Mouse (Mus musculus) embryonic facial prominence, embryonic 13.5 days (tissue): ENCODE results near the gene Zmym4. TPM values are rescaled to one million over a fixed set of nuclear protein-coding genes. Genes with fewer than 3 reads are reported as not detected.
"Not testable (repeated sequence)": the region's sequence is repeated elsewhere in the genome, so short reads cannot be mapped to it uniquely, and the experiment has no call there.

Experiments
- ATAC-seq: fragments of 200-750 bp; cut with Nextera tagmentation; 2 replicates; pipeline ENCODE4 v1.8.0; 2017; ENCODE audit warnings: low read depth; ENCODE audit not compliant: insufficient number of reproducible peaks, insufficient read depth, low FRiP score, low TSS enrichment
- H3K27ac ChIP-seq: fragments of 300-500 bp; sonication (generic); 2 replicates; pipeline ENCODE4 v1.5.1; 2015; ENCODE audit warnings: moderate library complexity, mild to moderate bottlenecking, inconsistent platforms
- H3K27me3 ChIP-seq: fragments of 300-500 bp; sonication (generic); 2 replicates; pipeline ENCODE4 v1.6.1; 2015; ENCODE audit warnings: mild to moderate bottlenecking, inconsistent platforms
- H3K36me3 ChIP-seq: fragments of 300-500 bp; sonication (generic); 2 replicates; pipeline ENCODE4 v1.6.1; 2015; ENCODE audit warnings: mild to moderate bottlenecking, inconsistent platforms
- H3K4me1 ChIP-seq: fragments of 300-500 bp; sonication (generic); 2 replicates; pipeline ENCODE4 v1.6.1; 2015; ENCODE audit warnings: inconsistent platforms
- H3K4me2 ChIP-seq: fragments of 300-500 bp; sonication (generic); 2 replicates; pipeline ENCODE4 v1.6.1; 2015; ENCODE audit warnings: moderate library complexity, mild to moderate bottlenecking, inconsistent platforms
- H3K4me3 ChIP-seq: fragments of 300-500 bp; sonication (generic); 2 replicates; pipeline ENCODE4 v1.5.1; 2015; ENCODE audit warnings: mild to moderate bottlenecking, inconsistent platforms
- H3K9ac ChIP-seq: fragments of 300-500 bp; sonication (generic); 2 replicates; pipeline ENCODE4 v1.6.1; 2015; ENCODE audit warnings: mild to moderate bottlenecking, inconsistent platforms
- H3K9me3 ChIP-seq: fragments of 300-500 bp; sonication (generic); 2 replicates; pipeline ENCODE4 v1.6.1; 2016; ENCODE audit warnings: inconsistent platforms
- WGBS: fragments of 180-500 bp; shearing (Covaris S2); methylation state at CpG from one replicate; pipeline ENCODE4 v1.1.7; 2015; ENCODE audit warnings: mixed read lengths; 5-methylcytosine and 5-hydroxymethylcytosine counted together
- polyA plus RNA-seq: library from polyadenylated mRNA; unstranded; fragments of >200 nt; fragmentation: Nextera tagmentation; extraction: Ambion mirVana; gene quantifications from 2 replicates; pipeline ENCODE4 v1.2.1, GENCODE M21; 2015

Zmym4 gene
- polyA plus RNA-seq, 1 experiment from 2014 or later: 27.0 TPM

GRCm38 (mm10) chr4:126983736-126984525, 16.0 kb upstream of the Zmym4 start:
- ATAC-seq, H3K9ac ChIP-seq, H3K4me3 ChIP-seq, H3K36me3 ChIP-seq, H3K27ac ChIP-seq, H3K27me3 ChIP-seq, H3K9me3 ChIP-seq, H3K4me1 ChIP-seq, H3K4me2 ChIP-seq: not testable (repeated sequence)
- WGBS: 83% methylated on average over 12 of the region's 13 CpGs

GRCm38 (mm10) chr4:126983321-126983720, 15.4 kb upstream of the Zmym4 start:
- H3K4me3 ChIP-seq: no peak overlapping the region
- H3K27ac ChIP-seq: no peak overlapping the region
- H3K9me3 ChIP-seq: no peaks in the 10 kb centered on the region
- no peaks in the 10 kb centered on the region for H3K36me3 ChIP-seq
- ATAC-seq: no peak
- no peaks in the 10 kb centered on the region for H3K27me3 ChIP-seq
- H3K4me2 ChIP-seq: no peak overlapping the region
- WGBS: 81% methylated on average over 3 of the region's 3 CpGs
- no peaks in the 10 kb centered on the region for H3K4me1 ChIP-seq
- no peak overlapping the region for H3K9ac ChIP-seq

DNA sequence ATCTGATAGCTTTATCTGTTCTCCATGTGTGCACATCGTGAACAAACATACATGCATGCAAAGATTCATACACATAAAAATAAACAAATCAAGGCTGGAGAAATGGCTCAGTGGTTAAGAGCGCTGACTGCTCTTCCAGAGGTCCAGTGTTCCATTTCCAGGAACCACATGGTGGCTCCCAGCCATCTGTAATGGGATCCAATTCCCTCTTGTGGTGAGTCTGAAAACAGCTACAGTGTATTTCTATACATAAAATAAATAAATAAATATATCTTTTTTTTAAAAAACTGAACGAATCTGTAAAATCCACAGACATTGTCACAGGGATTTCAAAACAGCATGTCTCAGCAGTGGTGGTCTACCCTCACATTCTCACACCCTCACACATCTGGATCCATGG, 10.8 kb upstream of the Zmym4 start:
- no peak overlapping the region for H3K9ac ChIP-seq
- no peak for ATAC-seq
- H3K4me1 ChIP-seq: no peaks in the 10 kb centered on the region

DNA sequence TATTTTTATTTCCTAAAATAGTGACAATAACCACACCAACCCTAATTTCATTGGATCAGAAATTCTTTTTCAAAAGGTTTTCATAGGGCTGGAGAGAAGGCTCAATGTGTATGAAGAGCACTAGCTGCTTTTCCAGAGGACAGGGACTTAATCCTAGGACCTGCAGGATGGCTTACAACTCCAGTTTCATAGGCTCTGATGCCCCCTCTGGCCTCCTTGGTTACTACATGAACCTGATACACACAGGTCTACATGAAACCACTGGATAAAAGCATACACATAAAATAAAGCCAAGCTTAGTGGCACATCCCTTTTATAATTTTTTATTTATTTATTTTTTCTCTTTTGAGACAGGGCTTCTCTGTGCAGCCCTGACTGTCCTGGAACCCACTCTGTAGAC, 9.5 kb upstream of the Zmym4 start:
- Histone ChIP-seq H3K4me2 (no peak overlapping the region), H3K36me3 (no peaks in the 10 kb centered on the region), H3K4me3 (no peak overlapping the region), H3K27me3 (no peaks in the 10 kb centered on the region), H3K4me1 (no peaks in the 10 kb centered on the region), H3K27ac (no peak overlapping the region), H3K9me3 (no peaks in the 10 kb centered on the region), H3K9ac (no peak overlapping the region)
- ATAC-seq: no peak

More for the DNA sequence above, 10.8 kb upstream of the Zmym4 start:
- Histone ChIP-seq H3K4me3 (no peak overlapping the region), H3K9me3 (no peaks in the 10 kb centered on the region), H3K4me2 (no peak overlapping the region), H3K36me3 (no peaks in the 10 kb centered on the region), H3K27ac (no peak overlapping the region), H3K27me3 (no peaks in the 10 kb centered on the region)
- WGBS: 76% methylated on average over 3 of the region's 3 CpGs

DNA sequence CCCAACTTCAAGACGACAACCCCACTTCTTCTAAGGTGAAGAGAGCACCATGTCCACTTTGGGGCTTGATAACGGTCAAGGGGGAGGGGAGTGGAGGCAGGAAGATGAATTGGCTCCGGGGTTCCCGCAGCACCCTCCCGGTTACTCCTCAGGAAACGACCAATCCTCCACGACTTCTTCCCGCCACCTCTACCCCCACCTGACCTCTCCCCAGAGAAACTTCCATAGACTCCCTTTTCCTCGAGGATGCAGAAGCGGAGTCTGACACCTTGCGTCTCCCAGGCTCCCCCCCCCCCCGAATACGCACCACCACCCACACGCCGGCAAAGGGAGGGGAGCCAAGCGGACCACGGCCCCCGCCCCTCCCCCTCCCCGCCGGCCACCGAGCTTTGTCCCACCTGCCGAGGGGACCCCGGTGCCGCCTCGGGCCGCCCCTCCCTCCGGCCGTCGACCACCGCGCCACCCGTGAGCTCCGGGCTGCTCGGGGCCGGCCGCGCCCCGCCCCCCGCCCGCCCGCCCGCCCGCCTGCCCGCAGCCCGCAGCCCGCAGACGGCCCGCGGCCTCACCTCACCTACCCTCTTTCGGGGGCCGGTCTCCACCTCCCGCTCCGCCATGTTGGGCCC, 583 bp downstream of the Zmym4 start:
- peaks cover 5% of the 10 kb centered on the region; the same call in 1 of the 2 replicates for H3K4me1 ChIP-seq
- peak overlapping the region; percentile 97 for H3K27ac ChIP-seq
- ATAC-seq: peak; percentile 79
- H3K9ac ChIP-seq: peak overlapping the region; percentile 97
- H3K4me3 ChIP-seq: peak overlapping the region; percentile 90
- H3K4me2 ChIP-seq: peak overlapping the region; percentile 81
- 1% methylated on average over 23 of the region's 53 CpGs for WGBS
- H3K27me3 ChIP-seq: no peaks in the 10 kb centered on the region
- H3K9me3 ChIP-seq: 0 out of 2 replicates have a peak, but pooled peaks cover 3% of the 10 kb centered on the region
- no peaks in the 10 kb centered on the region for H3K36me3 ChIP-seq

DNA sequence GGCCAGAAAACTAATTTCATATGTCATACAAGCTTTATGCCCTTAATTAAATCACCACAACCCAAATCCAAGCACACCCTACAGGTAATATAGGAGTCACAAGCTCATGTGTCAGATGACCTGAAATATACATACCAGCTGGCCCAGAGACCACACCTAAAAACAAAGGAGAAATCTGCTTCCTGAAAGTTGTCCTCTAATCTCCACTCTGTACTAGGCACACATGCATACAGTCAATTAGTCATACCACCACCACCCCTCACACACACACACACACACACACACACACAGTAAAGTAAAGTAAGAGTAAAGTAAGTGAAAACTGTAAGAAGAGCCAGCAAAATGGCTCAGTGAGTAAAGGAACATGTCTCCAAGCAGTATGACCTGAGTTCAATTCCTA, 9.3 kb downstream of the Zmym4 start:
- no peak overlapping the region for H3K9ac ChIP-seq
- peaks cover 12% of the 10 kb centered on the region for H3K4me1 ChIP-seq
- no peak overlapping the region for H3K4me3 ChIP-seq
- H3K36me3 ChIP-seq: peaks cover 3% of the 10 kb centered on the region; the same call in 1 of the 2 replicates
- H3K27ac ChIP-seq: no peak overlapping the region
- H3K4me2 ChIP-seq: no peak overlapping the region
- ATAC-seq: no peak
- H3K9me3 ChIP-seq: no peaks in the 10 kb centered on the region
- no peaks in the 10 kb centered on the region for H3K27me3 ChIP-seq

DNA sequence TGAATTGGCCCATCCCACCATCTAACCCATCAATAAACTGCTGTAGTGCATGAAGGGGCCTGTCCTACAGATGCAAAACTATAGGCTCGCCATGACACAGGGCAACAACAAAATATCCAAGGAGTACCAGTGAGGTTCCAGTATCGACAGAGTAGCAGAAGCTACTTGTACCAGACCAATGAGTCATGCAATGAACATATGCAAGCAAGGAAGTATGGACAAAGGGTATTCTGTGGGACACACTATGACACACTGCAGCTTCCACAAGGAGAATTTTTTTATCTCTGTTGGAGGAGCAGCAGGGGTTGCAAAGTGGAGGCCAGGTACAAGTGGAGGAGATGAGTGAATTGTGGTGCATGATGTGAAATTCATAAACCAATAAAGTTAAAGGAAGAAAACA, 9.7 kb downstream of the Zmym4 start:
- H3K4me2 ChIP-seq: no peak overlapping the region
- no peak for ATAC-seq
- no peak overlapping the region for H3K27ac ChIP-seq
- no peak overlapping the region for H3K9ac ChIP-seq
- no peaks in the 10 kb centered on the region for H3K27me3 ChIP-seq
- H3K9me3 ChIP-seq: no peaks in the 10 kb centered on the region
- peaks cover 3% of the 10 kb centered on the region; the same call in 1 of the 2 replicates for H3K36me3 ChIP-seq
- WGBS: 83% methylated on average over 2 of the region's 2 CpGs
- H3K4me3 ChIP-seq: no peak overlapping the region
- peaks cover 12% of the 10 kb centered on the region for H3K4me1 ChIP-seq

DNA sequence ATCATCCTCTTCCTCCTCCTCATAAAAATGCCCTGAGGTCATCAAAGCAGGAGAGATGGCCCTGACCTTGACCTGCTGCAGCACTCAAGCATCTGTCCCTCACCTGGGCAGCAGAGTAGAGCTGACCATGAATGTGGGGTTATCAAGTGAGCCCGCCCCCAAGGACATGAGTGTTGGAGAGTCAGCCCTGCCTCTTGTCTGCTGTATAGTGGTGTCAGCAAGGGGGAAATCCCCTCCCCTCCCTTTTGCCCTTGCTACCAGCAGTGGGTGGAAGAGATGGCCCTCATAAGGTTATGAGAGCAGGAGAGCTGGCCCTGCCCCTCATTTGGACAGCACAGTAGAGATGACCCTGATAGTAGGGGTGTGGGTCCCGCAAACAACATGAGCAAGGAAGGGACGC, 10.5 kb downstream of the Zmym4 start:
- H3K4me3 ChIP-seq: no peak overlapping the region
- WGBS: 96% methylated on average over 3 of the region's 3 CpGs
- no peak overlapping the region for H3K27ac ChIP-seq
- ATAC-seq: no peak
- no peaks in the 10 kb centered on the region for H3K9me3 ChIP-seq
- no peak overlapping the region for H3K4me2 ChIP-seq
- H3K36me3 ChIP-seq: peaks cover 3% of the 10 kb centered on the region; the same call in 1 of the 2 replicates
- no peak overlapping the region for H3K9ac ChIP-seq
- peaks cover 12% of the 10 kb centered on the region for H3K4me1 ChIP-seq
- no peaks in the 10 kb centered on the region for H3K27me3 ChIP-seq

DNA sequence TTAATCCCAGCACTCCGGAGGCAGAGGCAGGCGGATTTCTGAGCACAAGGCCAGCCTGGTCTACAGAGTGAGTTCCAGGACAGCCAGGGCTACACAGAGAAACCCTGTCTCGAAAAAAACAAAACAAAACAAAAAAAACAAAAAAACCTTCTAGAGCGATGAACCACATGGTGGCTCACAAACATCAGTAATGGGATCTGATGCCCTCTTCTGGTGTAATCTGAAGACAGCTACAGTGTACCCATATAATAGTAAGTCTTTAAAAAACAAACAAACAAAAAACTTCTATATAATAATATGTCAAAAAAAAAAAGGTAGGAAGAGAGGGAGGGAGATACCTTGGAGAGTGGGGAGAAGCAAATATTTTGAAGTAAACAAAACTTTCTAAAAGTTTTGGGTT, 17.1 kb downstream of the Zmym4 start:
- peaks cover 12% of the 10 kb centered on the region for H3K36me3 ChIP-seq
- not testable (repeated sequence) for ATAC-seq, H3K4me2 ChIP-seq, H3K9me3 ChIP-seq, H3K27ac ChIP-seq, H3K27me3 ChIP-seq, H3K4me1 ChIP-seq, H3K4me3 ChIP-seq, H3K9ac ChIP-seq
- WGBS: 88% methylated on average over 4 of the region's 4 CpGs

- Histone ChIP-seq H3K27me3 (no peaks in the 10 kb centered on the region), H3K27ac (no peak overlapping the region), H3K36me3 (peaks cover 35% of the 10 kb centered on the region), H3K4me3 (no peak overlapping the region), H3K4me2 (no peak overlapping the region), H3K9ac (no peak overlapping the region), H3K4me1 (no peaks in the 10 kb centered on the region), H3K9me3 (no peaks in the 10 kb centered on the region)
- no peak for ATAC-seq
- WGBS: 92% methylated on average over 3 of the region's 3 CpGs
Observed at GRCm38 (mm10) chr4:126943421-126943820, 24.5 kb downstream of the Zmym4 start.

DNA sequence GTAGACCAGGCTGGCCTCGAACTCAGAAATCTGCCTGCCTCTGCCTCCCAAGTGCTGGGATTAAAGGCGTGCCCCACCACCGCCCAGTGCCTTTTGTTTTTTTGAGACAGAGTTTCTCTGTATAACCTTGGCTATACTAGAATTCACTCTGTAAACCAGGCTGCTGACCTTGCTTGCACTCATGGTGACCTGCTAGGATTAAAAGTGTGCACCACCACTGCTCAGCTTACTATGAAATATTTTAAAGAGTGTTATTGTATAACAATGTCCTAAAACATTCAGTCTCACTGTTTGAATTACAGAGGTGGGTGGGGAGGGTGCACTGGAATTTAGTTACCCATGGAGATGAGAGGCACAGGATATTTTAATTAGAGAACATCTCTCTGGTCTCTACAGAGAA, 25.1 kb downstream of the Zmym4 start:
- ATAC-seq: no peak
- no peak overlapping the region for H3K4me3 ChIP-seq
- WGBS: 96% methylated on average over 3 of the region's 3 CpGs

DNA sequence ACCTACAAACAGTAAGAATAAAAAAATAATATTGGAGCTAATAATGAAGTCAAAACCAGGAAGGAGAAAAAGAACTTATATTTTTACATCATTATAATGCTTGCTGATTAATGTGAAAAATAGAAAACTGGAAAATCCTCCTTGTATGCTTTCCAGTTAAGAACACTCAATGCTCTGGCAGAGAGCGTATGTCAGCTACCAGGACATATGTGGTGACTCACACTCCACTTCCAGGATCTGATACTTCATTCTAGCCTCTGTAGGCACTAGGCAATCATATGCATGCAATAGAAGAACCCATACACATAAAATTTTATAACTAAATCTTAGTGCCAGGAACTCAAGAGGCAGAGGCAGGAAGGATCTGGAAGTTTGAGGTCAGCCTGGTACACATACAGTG, 40.2 kb downstream of the Zmym4 start:
- WGBS: 89% methylated on average over 1 of the region's 1 CpGs
- no peak overlapping the region for H3K9ac ChIP-seq
- H3K4me3 ChIP-seq: no peak overlapping the region
- no peaks in the 10 kb centered on the region for H3K27me3 ChIP-seq
- peaks cover 26% of the 10 kb centered on the region for H3K36me3 ChIP-seq
- H3K4me2 ChIP-seq: no peak overlapping the region
- H3K27ac ChIP-seq: no peak overlapping the region
- H3K4me1 ChIP-seq: no peaks in the 10 kb centered on the region
- no peak for ATAC-seq
- no peaks in the 10 kb centered on the region for H3K9me3 ChIP-seq

More for the DNA sequence above, 25.1 kb downstream of the Zmym4 start:
- Histone ChIP-seq H3K36me3 (peaks cover 38% of the 10 kb centered on the region), H3K27ac (no peak overlapping the region), H3K9ac (no peak overlapping the region), H3K9me3 (no peaks in the 10 kb centered on the region), H3K4me1 (no peaks in the 10 kb centered on the region), H3K27me3 (no peaks in the 10 kb centered on the region), H3K4me2 (no peak overlapping the region)
